Mouse (Mus musculus) hindbrain, postnatal 0 days (tissue): ENCODE measurements around the gene Fpr-rs7. TPM values are rescaled to one million over a fixed set of nuclear protein-coding genes. Genes with fewer than 3 reads are reported as not detected.

ENCODE experiments used
- ATAC-seq: fragments of 200-750 bp; cut with Nextera tagmentation; 2 replicates; pipeline ENCODE4 v1.8.0; 2017; ENCODE audit warnings: mild to moderate bottlenecking, moderate TSS enrichment, moderate library complexity
- DNase-seq: peaks from one replicate; pipeline ENCODE4 v3.0.0-alpha.2; 2015; ENCODE audit warnings: low spot score
- H3K27ac ChIP-seq: fragments of 300-500 bp; sonication (generic); 2 replicates; pipeline ENCODE4 v1.5.1; 2014; ENCODE audit warnings: mild to moderate bottlenecking
- H3K27me3 ChIP-seq: fragments of 300-500 bp; sonication (generic); 2 replicates; pipeline ENCODE4 v1.6.1; 2014; ENCODE audit warnings: low read length, mixed read lengths; ENCODE audit not compliant: insufficient read depth
- H3K36me3 ChIP-seq: fragments of 300-500 bp; sonication (generic); 2 replicates; pipeline ENCODE4 v1.6.1; 2014; ENCODE audit warnings: low read length, mixed read lengths; ENCODE audit not compliant: insufficient read depth
- H3K4me1 ChIP-seq: fragments of 300-500 bp; sonication (generic); 2 replicates; pipeline ENCODE4 v1.6.1; 2014; ENCODE audit warnings: antibody characterized with exemption, low read length, mixed read lengths; ENCODE audit not compliant: insufficient read depth
- H3K4me2 ChIP-seq: fragments of 300-500 bp; sonication (generic); 2 replicates; pipeline ENCODE4 v1.6.1; 2014; ENCODE audit warnings: low read depth, mild to moderate bottlenecking, low read length, moderate library complexity, mixed read lengths
- H3K4me3 ChIP-seq: fragments of 300-500 bp; sonication (generic); 2 replicates; pipeline ENCODE4 v1.5.1; 2014; ENCODE audit warnings: low read length
- H3K9ac ChIP-seq: fragments of 300-500 bp; sonication (generic); replicated peaks from 2 replicates; pipeline ENCODE4 v1.6.1; 2014; ENCODE audit warnings: mild to moderate bottlenecking, low read length, moderate library complexity, mixed read lengths
- H3K9me3 ChIP-seq: fragments of 300-500 bp; sonication (generic); 2 replicates; pipeline ENCODE4 v1.6.1; 2016; ENCODE audit warnings: low read length, mixed read lengths
- CTCF ChIP-seq: IDR thresholded peaks from 2 replicates; pipeline ENCODE4 v1.5.1; 2016; ENCODE audit warnings: antibody characterized with exemption, control low read depth, low read depth
- WGBS: fragments of 180-500 bp; shearing (Covaris S2); extraction: QIAGEN DNeasy Blood & Tissue Kit; methylation state at CpG from one replicate; pipeline ENCODE4 v1.1.7; 2014; 5-methylcytosine and 5-hydroxymethylcytosine counted together
- polyA plus RNA-seq: library from polyadenylated mRNA; unstranded; fragments of >200 nt; fragmentation: Nextera tagmentation; extraction: Ambion mirVana; gene quantifications from 2 replicates; pipeline ENCODE4 v1.2.1, GENCODE M21; 2015
- total RNA-seq: library from RNA; depleted of rRNA; stranded (reverse); fragments of >200 nt; gene quantifications from 2 replicates; pipeline ENCODE4 v1.2.3, GENCODE M21; 2014; rRNA removed

The Fpr-rs7 gene
- total RNA-seq (not detected in 2 replicates), polyA plus RNA-seq (not detected in 2 replicates)

GRCm38 (mm10) chr17:20114126-20114525 lies at the start of gene Fpr-rs7:
Gene Fpr-rs7 (minus strand): TSS chr17:20114226.
- DNase-seq, result no peak
- Histone ChIP-seq H3K9ac (no peak within 1 kb of the TSS), H3K4me1 (no peaks in the 10 kb centered on the region), H3K4me3 (no peak within 1 kb of the TSS), H3K27me3 (no peaks in the 10 kb centered on the region), H3K4me2 (no peak within 1 kb of the TSS), H3K27ac (no peak within 1 kb of the TSS), H3K9me3 (peaks cover 3% of the 10 kb centered on the region; the same call in 1 of the 2 replicates), H3K36me3 (no peaks in the 10 kb centered on the region)
- no peak for TF ChIP-seq CTCF
- no peak for ATAC-seq

DNA sequence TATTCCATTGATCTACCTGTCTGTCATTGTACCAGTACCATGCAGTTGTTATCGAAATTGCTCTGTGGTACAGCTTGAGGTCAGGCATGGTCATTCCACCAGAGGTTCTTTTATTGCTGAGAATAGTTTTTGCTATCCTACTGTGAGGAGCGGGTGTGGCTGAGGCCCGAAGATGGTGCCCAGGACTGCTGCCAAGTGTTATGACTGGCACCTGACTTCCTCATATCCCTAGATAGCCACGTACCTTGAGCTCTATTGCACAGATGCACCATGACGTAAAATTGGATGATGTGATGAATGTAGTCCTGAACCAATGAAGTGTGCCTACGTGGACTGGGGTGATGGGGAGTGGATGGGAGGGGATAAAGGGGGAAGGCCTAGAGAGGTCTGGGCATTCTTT lies 39.9 kb downstream of the Fpr-rs7 start:
- DNase-seq (no peak), ATAC-seq (no peak)
- H3K36me3 ChIP-seq, result no peaks in the 10 kb centered on the region
- no peaks in the 10 kb centered on the region for H3K4me1 ChIP-seq
- no peak overlapping the region for H3K27ac ChIP-seq
- no peak overlapping the region for H3K4me2 ChIP-seq
- no peaks in the 10 kb centered on the region for H3K27me3 ChIP-seq
- peaks cover 11% of the 10 kb centered on the region; the same call in 1 of the 2 replicates for H3K9me3 ChIP-seq
- WGBS, result 78% methylated on average over 6 of the region's 6 CpGs
- no peak for TF ChIP-seq CTCF
- H3K9ac ChIP-seq, result no peak overlapping the region
- no peak overlapping the region for H3K4me3 ChIP-seq

GRCm38 (mm10) chr17:20071656-20072396 lies 42.2 kb downstream of the Fpr-rs7 start:
- H3K9ac ChIP-seq, result no peak overlapping the region
- no peak for ATAC-seq
- H3K36me3 ChIP-seq, result no peaks in the 10 kb centered on the region
- no peak overlapping the region for H3K27ac ChIP-seq
- no peak for TF ChIP-seq CTCF
- no peaks in the 10 kb centered on the region for H3K27me3 ChIP-seq
- DNase-seq, result no peak
- H3K9me3 ChIP-seq, result 0 out of 2 replicates have a peak, but pooled peaks cover 4% of the 10 kb centered on the region
- H3K4me1 ChIP-seq, result no peaks in the 10 kb centered on the region
- no peak overlapping the region for H3K4me3 ChIP-seq
- WGBS, result 89% methylated on average over 4 of the region's 4 CpGs
- H3K4me2 ChIP-seq, result no peak overlapping the region

Other genes with a start within 250 kb of the Fpr-rs7 start
- gene Vmn2r104, start 65.9 kb downstream of the Fpr-rs7 start, total RNA-seq, result not detected in 2 replicates
- not detected in 2 replicates for gene Vmn2r104, start 65.9 kb downstream of the Fpr-rs7 start, polyA plus RNA-seq
- not detected in 2 replicates for gene Fpr-rs6, start 68.9 kb upstream of the Fpr-rs7 start, total RNA-seq
- gene Fpr-rs6, start 68.9 kb upstream of the Fpr-rs7 start, polyA plus RNA-seq, result not detected in 2 replicates
- gene Vmn2r105, start 120.8 kb upstream of the Fpr-rs7 start, total RNA-seq, result not detected in 2 replicates
- not detected in 2 replicates for gene Vmn2r105, start 120.8 kb upstream of the Fpr-rs7 start, polyA plus RNA-seq
- gene Vmn2r106, start 171.3 kb upstream of the Fpr-rs7 start, total RNA-seq, result not detected in 2 replicates
- gene Vmn2r106, start 171.3 kb upstream of the Fpr-rs7 start, polyA plus RNA-seq, result not detected in 2 replicates
- not detected in 2 replicates for gene Vmn2r107, start 231.0 kb upstream of the Fpr-rs7 start, total RNA-seq
- not detected in 2 replicates for gene Vmn2r107, start 231.0 kb upstream of the Fpr-rs7 start, polyA plus RNA-seq